Mouse (Mus musculus) cerebellum, adult 2 months (tissue): ENCODE data around the gene Lrrc51. TPM values are rescaled to one million over a fixed set of nuclear protein-coding genes. Genes with fewer than 3 reads are reported as not detected.

Experiments used
- DNase-seq, 2 experiments: peaks; one replicate each; pipeline ENCODE4 v3.0.0; 2021
- H3K27ac ChIP-seq: fragments of 200-500 bp; 2 replicates; pipeline ENCODE4 v1.5.1; 2012; ENCODE audit warnings: low read length, control low read depth, inconsistent platforms; ENCODE audit not compliant: insufficient read depth
- H3K27me3 ChIP-seq: fragments of 200-500 bp; 2 replicates; pipeline ENCODE4 v1.6.1; 2012; ENCODE audit warnings: inconsistent platforms, mild to moderate bottlenecking, low read length, moderate library complexity; ENCODE audit not compliant: control insufficient read depth, insufficient read depth
- H3K4me1 ChIP-seq: fragments of 200-500 bp; 2 replicates; pipeline ENCODE4 v1.6.1; 2011; ENCODE audit warnings: low read length; ENCODE audit not compliant: control insufficient read depth, insufficient read depth
- H3K4me3 ChIP-seq: fragments of 200-500 bp; replicated peaks from 2 replicates; pipeline ENCODE3; 2011; ENCODE audit warnings: mild to moderate bottlenecking, low read depth, low read length, control low read depth; ENCODE audit not compliant: insufficient read depth
- CTCF ChIP-seq: fragments of 200-500 bp; IDR thresholded peaks from 2 replicates; pipeline ENCODE4 v1.5.1; 2011; ENCODE audit warnings: low read depth, mild to moderate bottlenecking, control low read depth, low read length, moderate library complexity, borderline replicate concordance; ENCODE audit not compliant: insufficient read depth
- POLR2A ChIP-seq: fragments of 200-500 bp; IDR thresholded peaks from 2 replicates; pipeline ENCODE4 v1.6.1; 2011; ENCODE audit warnings: low read length, control low read depth, borderline replicate concordance; ENCODE audit not compliant: insufficient read depth
- WGBS: fragments of 180-500 bp; shearing (Covaris S2); methylation state at CpG from one replicate; pipeline ENCODE4 v1.1.7; 2018; 5-methylcytosine and 5-hydroxymethylcytosine counted together
- polyA plus RNA-seq: library from polyadenylated mRNA; depleted of rRNA; stranded (reverse); fragments of >200 nt; gene quantifications from 2 replicates; pipeline ENCODE4 v1.2.3, GENCODE M21; 2012; rRNA removed

Lrrc51 gene
- polyA plus RNA-seq, 1 experiment, result 10.2 TPM

- no peak overlapping the region for H3K27ac ChIP-seq
- WGBS, result 100% methylated on average over 1 of the region's 1 CpGs
- TF ChIP-seq POLR2A, result no peak
- no peak for TF ChIP-seq CTCF
Observed at GRCm38 (mm10) chr7:101875978-101876377, 57.7 kb downstream of the Lrrc51 start.

DNA sequence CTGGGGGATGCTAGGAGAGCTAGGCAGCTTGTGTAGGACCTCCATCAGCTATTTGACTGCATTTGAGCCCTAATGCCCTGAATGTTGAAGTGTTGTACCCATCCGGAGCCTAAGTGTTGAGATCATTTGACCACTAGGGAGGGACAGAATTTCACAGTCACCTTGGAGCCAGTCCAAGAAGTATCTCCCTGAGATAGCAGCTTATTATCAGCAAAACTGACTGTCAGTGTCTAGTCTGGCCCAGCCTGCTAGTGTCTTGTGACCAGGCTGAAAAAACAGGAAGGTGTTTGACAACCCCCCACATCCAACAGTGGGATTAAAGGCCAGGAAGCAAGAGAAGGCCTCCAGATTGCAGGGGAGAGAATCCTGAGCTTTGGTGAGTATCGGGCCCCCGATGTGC, 62.4 kb downstream of the Lrrc51 start:
- TF ChIP-seq CTCF (no peak), POLR2A (no peak)
- Histone ChIP-seq H3K4me3 (no peak overlapping the region), H3K27ac (no peak overlapping the region), H3K27me3 (no peaks in the 10 kb centered on the region), H3K4me1 (no peaks in the 10 kb centered on the region)
- WGBS, result 82% methylated on average over 3 of the region's 3 CpGs
- no peak for DNase-seq

More at GRCm38 (mm10) chr7:101875978-101876377, 57.7 kb downstream of the Lrrc51 start:
- DNase-seq, result no peak
- H3K27me3 ChIP-seq, result no peaks in the 10 kb centered on the region
- H3K4me1 ChIP-seq, result no peaks in the 10 kb centered on the region
- H3K4me3 ChIP-seq, result no peak overlapping the region

DNA sequence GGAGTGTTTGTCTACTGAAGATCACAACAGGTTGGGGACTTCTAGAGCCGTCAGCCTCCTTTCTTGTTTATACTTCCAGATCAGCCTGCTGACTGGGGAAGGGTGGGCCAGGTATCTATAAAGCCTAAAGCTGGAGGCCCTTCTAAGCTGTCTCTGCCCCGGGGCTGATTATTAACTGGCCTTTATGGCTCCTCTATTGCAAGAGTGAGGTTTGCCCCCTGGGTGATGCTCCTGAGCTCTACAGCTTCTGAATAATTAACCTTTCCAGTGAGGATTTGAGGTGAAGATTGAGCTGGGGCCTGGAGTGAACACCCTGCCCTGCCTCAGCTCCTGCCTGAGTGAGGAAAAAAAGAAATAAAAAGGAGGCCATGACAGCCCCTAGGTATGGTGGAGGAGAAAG, 63.1 kb downstream of the Lrrc51 start, which contains the start of gene Folr1:
Folr1 (minus strand) TSS at position 160 of the 400 bp plus-strand sequence.
- Histone ChIP-seq H3K27me3 (no peaks in the 10 kb centered on the region), H3K27ac (no peak within 1 kb of the TSS), H3K4me3 (no peak within 1 kb of the TSS), H3K4me1 (no peaks in the 10 kb centered on the region)
- 98% methylated on average over 2 of the region's 2 CpGs for WGBS
- DNase-seq, result no peak
- no peak for TF ChIP-seq CTCF
- TF ChIP-seq POLR2A, result no peak

- Histone ChIP-seq H3K27ac (no peak overlapping the region), H3K27me3 (no peaks in the 10 kb centered on the region), H3K4me3 (no peak overlapping the region), H3K4me1 (no peaks in the 10 kb centered on the region)
- TF ChIP-seq POLR2A, result no peak
- no peak for TF ChIP-seq CTCF
- DNase-seq, result no peak
- 31% methylated on average over 7 of the region's 7 CpGs for WGBS
Observed at GRCm38 (mm10) chr7:101869163-101869500, 64.6 kb downstream of the Lrrc51 start.

- H3K4me1 ChIP-seq, result no peaks in the 10 kb centered on the region
- TF ChIP-seq CTCF (no peak), POLR2A (no peak)
- 41% methylated on average over 13 of the region's 13 CpGs for WGBS
- H3K27ac ChIP-seq, result no peak overlapping the region
- H3K4me3 ChIP-seq, result no peak overlapping the region
- H3K27me3 ChIP-seq, result no peaks in the 10 kb centered on the region
- no peak for DNase-seq
Observed at GRCm38 (mm10) chr7:101868241-101869162, 65.2 kb downstream of the Lrrc51 start.

GRCm38 (mm10) chr7:101867482-101867881, 66.2 kb downstream of the Lrrc51 start:
- WGBS, result 97% methylated on average over 4 of the region's 4 CpGs
- no peak for TF ChIP-seq POLR2A
- no peaks in the 10 kb centered on the region for H3K27me3 ChIP-seq

GRCm38 (mm10) chr7:101866491-101867265, 67.0 kb downstream of the Lrrc51 start:
- Histone ChIP-seq H3K4me3 (no peak overlapping the region), H3K4me1 (no peaks in the 10 kb centered on the region), H3K27me3 (no peaks in the 10 kb centered on the region), H3K27ac (no peak overlapping the region)
- WGBS, result 81% methylated on average over 11 of the region's 11 CpGs
- TF ChIP-seq CTCF, result no peak
- TF ChIP-seq POLR2A, result no peak
- DNase-seq, result no peak

More at GRCm38 (mm10) chr7:101867482-101867881, 66.2 kb downstream of the Lrrc51 start:
- Histone ChIP-seq H3K27ac (no peak overlapping the region), H3K4me3 (no peak overlapping the region), H3K4me1 (no peaks in the 10 kb centered on the region)
- DNase-seq, result no peak

DNA sequence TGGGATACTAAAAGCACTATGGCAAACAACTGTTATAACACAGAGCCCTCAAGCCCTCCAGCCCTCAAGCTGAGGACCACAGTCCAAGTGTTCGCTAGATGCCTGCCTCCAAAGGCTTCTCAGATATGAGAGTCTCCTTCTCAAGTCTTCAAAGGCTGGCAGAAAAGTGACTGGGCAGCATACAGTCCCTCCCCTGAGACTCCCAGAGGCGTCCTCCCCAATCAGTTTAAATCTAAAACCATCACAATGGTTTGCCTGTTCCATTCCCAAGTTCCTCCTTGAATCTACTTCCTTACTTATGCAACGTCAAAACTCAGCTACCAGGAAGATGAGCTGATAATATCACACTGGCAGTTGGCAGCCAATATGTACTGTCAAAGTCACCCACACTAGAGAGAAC, 70.3 kb downstream of the Lrrc51 start, which contains the start of gene Anapc15:
Anapc15 (plus strand) TSS at position 301 of the 400 bp plus-strand sequence.
- no peak for DNase-seq
- H3K4me3 ChIP-seq, result no peak within 1 kb of the TSS
- no peak within 1 kb of the TSS for H3K27ac ChIP-seq
- H3K4me1 ChIP-seq, result no peaks in the 10 kb centered on the region
- H3K27me3 ChIP-seq, result no peaks in the 10 kb centered on the region
- 75% methylated on average over 3 of the region's 3 CpGs for WGBS
- no peak for TF ChIP-seq POLR2A
- TF ChIP-seq CTCF, result no peak

Other genes starting within 250 kb of the Lrrc51 start
- gene Phox2a, start 115.6 kb downstream of the Lrrc51 start, polyA plus RNA-seq, result 0.52 and 0.71 TPM in 2 replicates
- gene Inppl1, start 95.7 kb downstream of the Lrrc51 start, polyA plus RNA-seq, result 35.4 and 43.9 TPM in 2 replicates
- gene Folr2, start 76.7 kb downstream of the Lrrc51 start, polyA plus RNA-seq, result 0.44 and 0.89 TPM in 2 replicates
- 44.7 and 47.3 TPM in 2 replicates for gene Anapc15, start 70.2 kb downstream of the Lrrc51 start, polyA plus RNA-seq
- 8.0 and 18.5 TPM in 2 replicates for gene Folr1, start 63.1 kb downstream of the Lrrc51 start, polyA plus RNA-seq
- 197 and 210 TPM in 2 replicates for gene Lamtor1, start 28.0 kb downstream of the Lrrc51 start, polyA plus RNA-seq
- 0.13 and 0.21 TPM in 2 replicates for gene Tomt, start 27.5 kb downstream of the Lrrc51 start, polyA plus RNA-seq
- gene Numa1, start 216 bp upstream of the Lrrc51 start, polyA plus RNA-seq, result 89.0 and 97.5 TPM in 2 replicates
- gene Il18bp, start 84.8 kb upstream of the Lrrc51 start, polyA plus RNA-seq, result 13.7 and 14.6 TPM in 2 replicates
- gene Rnf121, start 131.6 kb upstream of the Lrrc51 start, polyA plus RNA-seq, result 65.3 and 66.6 TPM in 2 replicates
- gene Xndc1, start 131.6 kb upstream of the Lrrc51 start, polyA plus RNA-seq, result 48.8 and 48.9 TPM in 2 replicates
- gene Xntrpc, start 131.8 kb upstream of the Lrrc51 start, polyA plus RNA-seq, result 3.8 and 4.7 TPM in 2 replicates
- gene Trpc2, start 149.2 kb upstream of the Lrrc51 start, polyA plus RNA-seq, result 0.39 and 1.6 TPM in 2 replicates
- gene Art1, start 167.8 kb upstream of the Lrrc51 start, polyA plus RNA-seq, result not detected in 2 replicates
- gene Art5, start 175.6 kb upstream of the Lrrc51 start, polyA plus RNA-seq, result not detected in 2 replicates
- gene Chrna10, start 182.9 kb upstream of the Lrrc51 start, polyA plus RNA-seq, result 0.05 and 0.08 TPM in 2 replicates